Mouse (Mus musculus) CH12.LX (cell line): ENCODE measurements around the gene Car1. TPM values are rescaled to one million over a fixed set of nuclear protein-coding genes. Genes with fewer than 3 reads are reported as not detected.
"Not testable (repeated sequence)": the region's sequence is repeated elsewhere in the genome, so short reads cannot be mapped to it uniquely, and the experiment has no call there.

Source experiments
- DNase-seq: peaks from one replicate; pipeline ENCODE4 v3.0.0-alpha.2; 2013; ENCODE audit errors: extremely low read depth
- H3K27ac ChIP-seq: 2 replicates; pipeline ENCODE4 v1.5.1; 2012; ENCODE audit warnings: low read depth, mild to moderate bottlenecking, control low read depth, moderate library complexity; ENCODE audit not compliant: insufficient read depth
- H3K27me3 ChIP-seq: replicated peaks from 2 replicates; pipeline ENCODE3; 2012; ENCODE audit warnings: inconsistent platforms
- H3K36me3 ChIP-seq, 2 experiments: replicated peaks in 1 of 2; 2 replicates each; pipeline versions ENCODE3 to v1.6.1; 2012; ENCODE audit warnings: inconsistent platforms in 1 of 2, low read length in 1 of 2, mild to moderate bottlenecking in 1 of 2, mixed read lengths in 1 of 2, moderate library complexity in 1 of 2; ENCODE audit not compliant: control insufficient read depth in 1 of 2, insufficient read depth in 1 of 2
- H3K4me1 ChIP-seq, 2 experiments: 2 replicates each; pipeline ENCODE4 v1.6.1; 2012; ENCODE audit warnings: inconsistent platforms in 1 of 2, moderate library complexity in 1 of 2; ENCODE audit not compliant: insufficient read depth in 2 of 2, control insufficient read depth in 1 of 2
- H3K4me2 ChIP-seq: 2 replicates; pipeline ENCODE4 v1.6.1; 2012; ENCODE audit warnings: low read depth, mild to moderate bottlenecking, control low read depth; ENCODE audit not compliant: poor library complexity, insufficient read depth, severe bottlenecking
- H3K4me3 ChIP-seq, 3 experiments: fragments of 150-350 bp in 1 of 3; sonication (generic) in 1 of 3; replicated peaks in 1 of 3; 2 replicates each; pipeline versions ENCODE3 to v1.5.1; 2011 to 2012; ENCODE audit warnings: low read depth in 2 of 3, low read length in 2 of 3, mild to moderate bottlenecking in 2 of 3, moderate library complexity in 2 of 3, control low read depth in 1 of 3, improper control_type of control experiment in 1 of 3, inconsistent platforms in 1 of 3, mixed read lengths in 1 of 3; ENCODE audit not compliant: poor library complexity in 1 of 3
- H3K79me2 ChIP-seq: replicated peaks from 2 replicates; pipeline ENCODE4 v1.6.1; 2012; ENCODE audit warnings: mild to moderate bottlenecking, moderate library complexity; ENCODE audit not compliant: control insufficient read depth, poor library complexity, insufficient read depth, severe bottlenecking; ENCODE audit errors: extremely low read depth
- H3K9ac ChIP-seq: 2 replicates; pipeline ENCODE4 v1.6.1; 2012; ENCODE audit warnings: low read depth, mild to moderate bottlenecking, control low read depth, moderate library complexity; ENCODE audit not compliant: insufficient read depth
- H3K9me3 ChIP-seq: replicated peaks from 2 replicates; pipeline ENCODE3; 2012; ENCODE audit warnings: low read length, inconsistent platforms, mixed read lengths
- CHD1 ChIP-seq: IDR thresholded peaks from 2 replicates; pipeline ENCODE4 v1.6.1; 2012; ENCODE audit warnings: low read depth, low read length, improper control_type of control experiment, inconsistent platforms
- E2F4 ChIP-seq: IDR thresholded peaks from 2 replicates; pipeline ENCODE4 v1.6.1; 2011; ENCODE audit warnings: low read depth, low read length, improper control_type of control experiment; ENCODE audit not compliant: insufficient replicate concordance
- HCFC1 ChIP-seq: IDR thresholded peaks from 2 replicates; pipeline ENCODE4 v1.6.1; 2012; ENCODE audit warnings: low read depth, mild to moderate bottlenecking, inconsistent platforms, low read length, improper control_type of control experiment
- JUN ChIP-seq: IDR thresholded peaks from 2 replicates; pipeline ENCODE4 v1.6.1; 2011; ENCODE audit warnings: low read depth, mild to moderate bottlenecking, low read length, improper control_type of control experiment, moderate library complexity; ENCODE audit not compliant: insufficient read depth
- KAT2A ChIP-seq: IDR thresholded peaks from 2 replicates; pipeline ENCODE4 v1.6.1; 2012; ENCODE audit warnings: low read length, improper control_type of control experiment, inconsistent platforms; ENCODE audit not compliant: insufficient replicate concordance
- MAFK ChIP-seq: IDR thresholded peaks from 2 replicates; pipeline ENCODE4 v1.6.1; 2011; ENCODE audit warnings: low read length, improper control_type of control experiment; ENCODE audit not compliant: insufficient replicate concordance
- MAX ChIP-seq: IDR thresholded peaks from 2 replicates; pipeline ENCODE4 v1.6.1; 2011; ENCODE audit warnings: low read length, improper control_type of control experiment
- MEF2A ChIP-seq: IDR thresholded peaks from 2 replicates; pipeline ENCODE4 v1.6.1; 2014; ENCODE audit warnings: low read depth, mild to moderate bottlenecking, inconsistent platforms, low read length, improper control_type of control experiment, borderline replicate concordance
- NRF1 ChIP-seq: IDR thresholded peaks from 2 replicates; pipeline ENCODE4 v1.6.1; 2014; ENCODE audit warnings: low read depth, mild to moderate bottlenecking, inconsistent platforms, low read length, improper control_type of control experiment, moderate library complexity
- RAD21 ChIP-seq: IDR thresholded peaks from 2 replicates; pipeline ENCODE4 v1.6.1; 2011; ENCODE audit warnings: low read depth, mild to moderate bottlenecking, low read length, improper control_type of control experiment, moderate library complexity
- SIN3A ChIP-seq: IDR thresholded peaks from 2 replicates; pipeline ENCODE4 v1.6.1; 2012; ENCODE audit warnings: low read length, improper control_type of control experiment, inconsistent platforms
- dilution Hi-C: fragments of 300-500 bp; cut with MboI; formaldehyde crosslinking; loops from 2 replicates; pipeline ENCODE4 v1.14.3; 2020; ENCODE audit warnings: low sequenced_read_pairs; ENCODE audit not compliant: extremely low pct_unique_long_range_greater_than_20kb, extremely low pct_ligation_motif_present
- in situ Hi-C: fragments of 300-500 bp; cut with MboI; formaldehyde crosslinking; loops from 3 replicates; pipeline ENCODE4 v1.14.3; 2019; ENCODE audit warnings: low sequenced_read_pairs, low pct_ligation_motif_present, low pct_unique_long_range_greater_than_20kb, mixed read lengths
- polyA plus RNA-seq: library from polyadenylated mRNA; unstranded; fragments of >175 nt; gene quantifications from 2 replicates; pipeline ENCODE4 v1.2.1, GENCODE M21; 2012; ENCODE audit warnings: low read depth; ENCODE audit not compliant: insufficient read length
- total RNA-seq, 2 experiments: library from RNA; depleted of rRNA; stranded (reverse); fragments of 300-350 nt in 1 of 2; fragments of >200 nt in 1 of 2; gene quantifications; 2 replicates each; pipeline ENCODE4 v1.2.3; 2012 to 2014

Car1 gene
- total and polyA plus RNA-seq, 3 experiments, result 0.26 TPM; not detected in 2

DNA sequence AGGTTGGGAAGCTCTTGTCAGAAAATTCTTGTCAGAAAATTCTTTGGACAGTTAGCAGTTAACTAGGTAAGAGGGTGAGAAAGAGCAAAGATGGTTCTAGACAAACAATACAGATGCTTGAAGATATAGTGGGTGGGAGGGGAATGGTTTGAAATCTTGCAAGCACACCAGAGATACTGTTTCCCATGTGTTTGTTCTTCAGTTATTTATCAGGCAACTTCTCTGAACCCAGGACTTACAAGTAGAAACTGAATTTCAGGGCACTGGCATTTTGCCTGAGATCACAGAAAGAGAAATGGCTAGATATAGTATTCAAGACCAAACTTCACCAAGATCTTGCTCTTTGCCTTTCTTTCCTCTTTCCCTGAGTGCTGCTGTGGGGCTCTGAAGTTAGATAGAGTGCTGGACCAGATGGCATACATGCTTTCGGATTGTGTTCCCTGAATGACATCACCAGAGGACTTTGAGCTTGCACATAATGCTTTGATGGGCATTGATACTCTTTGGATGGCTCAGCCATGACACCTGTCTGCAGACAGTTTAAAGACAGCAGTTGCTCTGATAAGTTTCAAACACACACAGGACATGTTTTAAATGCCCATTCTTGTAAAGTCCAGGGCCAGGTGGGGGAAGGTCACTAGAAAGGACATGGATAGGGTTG lies 11.8 kb upstream of the Car1 start:
- H3K27me3 ChIP-seq, result no peaks in the 10 kb centered on the region
- TF ChIP-seq MAX (no peak), SIN3A (no peak), CHD1 (no peak), HCFC1 (no peak), MEF2A (no peak), NRF1 (no peak)
- TF ChIP-seq, all 38 proteins: peak for 0
- no peaks in the 10 kb centered on the region for H3K9me3 ChIP-seq
- no peak overlapping the region for H3K27ac ChIP-seq
- no peak for DNase-seq
- no peaks in the 10 kb centered on the region for H3K79me2 ChIP-seq
- no peaks in the 10 kb centered on the region for H3K36me3 ChIP-seq
- H3K9ac ChIP-seq, result no peak overlapping the region
- H3K4me3 ChIP-seq, result no peak overlapping the region
- no peaks in the 10 kb centered on the region for H3K4me1 ChIP-seq
- in situ Hi-C loops, result no loop called here
- dilution Hi-C loops, result no loop called here
- no peak overlapping the region for H3K4me2 ChIP-seq

DNA sequence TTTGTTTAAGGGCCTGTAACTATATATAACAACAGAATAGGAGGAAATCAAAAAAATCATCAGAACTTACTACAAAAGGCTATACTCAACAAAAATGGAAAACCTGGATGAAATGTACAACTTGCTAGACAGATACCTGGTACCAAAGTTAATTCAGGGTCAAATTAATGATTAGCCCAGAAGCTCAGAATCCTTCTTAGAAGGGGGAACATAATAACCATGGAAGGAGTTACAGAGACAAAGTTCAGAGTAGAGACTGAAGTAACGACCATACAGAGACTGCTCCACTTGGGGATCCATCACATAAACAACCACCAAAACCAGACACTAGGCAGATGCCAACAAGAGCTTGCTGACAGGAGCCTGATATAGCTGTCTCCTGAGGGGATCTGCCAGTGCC lies 7.2 kb upstream of the Car1 start:
- in situ Hi-C loops, dilution Hi-C loops, H3K9ac ChIP-seq, H3K36me3 ChIP-seq, H3K27ac ChIP-seq, H3K4me3 ChIP-seq, DNase-seq, H3K9me3 ChIP-seq, H3K4me1 ChIP-seq, H3K4me2 ChIP-seq, H3K79me2 ChIP-seq, H3K27me3 ChIP-seq: not testable (repeated sequence)

DNA sequence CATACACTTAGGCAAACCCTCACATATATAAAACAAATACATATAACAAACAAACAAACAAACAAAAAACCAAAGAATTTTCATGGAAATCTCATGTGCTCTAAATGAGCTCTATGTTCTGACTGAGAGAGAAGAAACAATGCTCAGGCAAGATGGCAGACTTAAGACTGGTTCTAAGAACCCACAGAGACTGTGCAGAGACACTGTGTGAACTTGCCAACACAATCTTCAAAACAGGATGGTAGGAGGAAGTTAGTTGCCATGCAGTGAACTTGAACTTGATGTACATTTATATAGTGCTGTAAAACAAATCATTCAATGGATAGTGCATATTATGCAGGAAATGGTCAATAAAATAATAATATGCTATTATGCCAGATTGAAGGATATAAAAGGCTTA lies 1.5 kb downstream of the Car1 start:
- Histone ChIP-seq H3K36me3 (no peaks in the 10 kb centered on the region), H3K4me2 (no peak overlapping the region), H3K4me1 (no peaks in the 10 kb centered on the region), H3K79me2 (no peaks in the 10 kb centered on the region), H3K27ac (no peak overlapping the region), H3K4me3 (no peak overlapping the region), H3K9me3 (no peaks in the 10 kb centered on the region), H3K9ac (no peak overlapping the region), H3K27me3 (no peaks in the 10 kb centered on the region)
- no peak for TF ChIP-seq RAD21
- TF ChIP-seq HCFC1, result no peak
- TF ChIP-seq JUN, result no peak
- TF ChIP-seq E2F4, result no peak
- no peak for TF ChIP-seq MAFK
- no peak for TF ChIP-seq KAT2A
- in situ Hi-C loops (no loop called here), dilution Hi-C loops (no loop called here)
- no peak for DNase-seq
